Mouse (Mus musculus) midbrain, embryonic 16.5 days (tissue): Measurements from ENCODE around the gene Tbx4. TPM values are rescaled to one million over a fixed set of nuclear protein-coding genes. Genes with fewer than 3 reads are reported as not detected.

Experiments used
- ATAC-seq: fragments of 200-750 bp; cut with Nextera tagmentation; 2 replicates; pipeline ENCODE4 v1.8.0; 2017; ENCODE audit warnings: moderate TSS enrichment
- H3K27ac ChIP-seq: fragments of 300-500 bp; sonication (generic); 2 replicates; pipeline ENCODE4 v1.5.1; 2014; ENCODE audit warnings: mild to moderate bottlenecking, low read length, mixed read lengths
- H3K27me3 ChIP-seq: fragments of 300-500 bp; sonication (generic); 2 replicates; pipeline ENCODE4 v1.6.1; 2014; ENCODE audit warnings: low read depth, low read length, mixed read lengths; ENCODE audit not compliant: control insufficient read depth, insufficient read depth
- H3K36me3 ChIP-seq: fragments of 300-500 bp; sonication (generic); 2 replicates; pipeline ENCODE4 v1.6.1; 2014; ENCODE audit warnings: mild to moderate bottlenecking, low read length, moderate library complexity, mixed read lengths; ENCODE audit not compliant: control insufficient read depth, insufficient read depth
- H3K4me1 ChIP-seq: fragments of 300-500 bp; sonication (generic); 2 replicates; pipeline ENCODE4 v1.6.1; 2014; ENCODE audit warnings: mild to moderate bottlenecking, low read length, mixed read lengths; ENCODE audit not compliant: control insufficient read depth, insufficient read depth
- H3K4me2 ChIP-seq: fragments of 300-500 bp; sonication (generic); 2 replicates; pipeline ENCODE4 v1.6.1; 2014; ENCODE audit warnings: mild to moderate bottlenecking, low read length, mixed read lengths
- H3K4me3 ChIP-seq: fragments of 300-500 bp; sonication (generic); 2 replicates; pipeline ENCODE4 v1.5.1; 2014; ENCODE audit warnings: low read depth, mild to moderate bottlenecking, low read length, moderate library complexity, mixed read lengths
- H3K9ac ChIP-seq: fragments of 300-500 bp; sonication (generic); 2 replicates; pipeline ENCODE4 v1.6.1; 2014; ENCODE audit warnings: low read depth, low read length, mixed read lengths
- H3K9me3 ChIP-seq: fragments of 300-500 bp; sonication (generic); replicated peaks from 2 replicates; pipeline ENCODE4 v1.6.1; 2014; ENCODE audit warnings: mild to moderate bottlenecking, low read length, mixed read lengths; ENCODE audit not compliant: control insufficient read depth, poor library complexity, severe bottlenecking
- WGBS: fragments of 180-500 bp; shearing (Covaris S2); extraction: QIAGEN DNeasy Blood & Tissue Kit; methylation state at CpG from one replicate; pipeline ENCODE4 v1.1.7; 2014; 5-methylcytosine and 5-hydroxymethylcytosine counted together
- polyA plus RNA-seq: library from polyadenylated mRNA; unstranded; fragments of >200 nt; fragmentation: Nextera tagmentation; extraction: Ambion mirVana; gene quantifications from 2 replicates; pipeline ENCODE4 v1.2.1, GENCODE M21; 2015

The Tbx4 gene
- polyA plus RNA-seq, 1 experiment from 2014 or later, result 0.43 TPM

GRCm38 (mm10) chr11:85887801-85888450 is 1.7 kb downstream of the Tbx4 start:
- Histone ChIP-seq H3K9ac (no peak overlapping the region), H3K9me3 (no peaks in the 10 kb centered on the region), H3K27me3 (peaks cover 63% of the 10 kb centered on the region), H3K4me3 (no peak overlapping the region), H3K27ac (no peak overlapping the region), H3K4me2 (no peak overlapping the region), H3K4me1 (no peaks in the 10 kb centered on the region), H3K36me3 (no peaks in the 10 kb centered on the region)
- WGBS, result under 1% methylated on average over 17 of the region's 17 CpGs
- ATAC-seq, result no peak

- Histone ChIP-seq H3K9ac (no peak overlapping the region), H3K9me3 (no peaks in the 10 kb centered on the region), H3K36me3 (no peaks in the 10 kb centered on the region), H3K4me1 (no peaks in the 10 kb centered on the region), H3K4me2 (no peak overlapping the region), H3K4me3 (no peak overlapping the region), H3K27me3 (peaks cover 69% of the 10 kb centered on the region), H3K27ac (no peak overlapping the region)
- no peak for ATAC-seq
- 5% methylated on average over 26 of the region's 26 CpGs for whole genome bisulfite sequencing
These were observed 2.3 kb downstream of the Tbx4 start for GRCm38 (mm10) chr11:85888451-85888961.

- H3K9me3 ChIP-seq, result no peaks in the 10 kb centered on the region
- H3K27me3 ChIP-seq, result peaks cover 72% of the 10 kb centered on the region
- H3K4me2 ChIP-seq, result no peak overlapping the region
- H3K36me3 ChIP-seq, result no peaks in the 10 kb centered on the region
- ATAC-seq, result no peak
- 20% methylated on average over 8 of the region's 8 CpGs for WGBS
- H3K4me3 ChIP-seq, result no peak overlapping the region
- no peak overlapping the region for H3K27ac ChIP-seq
- no peaks in the 10 kb centered on the region for H3K4me1 ChIP-seq
- H3K9ac ChIP-seq, result no peak overlapping the region
These were observed 3.0 kb downstream of the Tbx4 start for GRCm38 (mm10) chr11:85889056-85889729.

- Histone ChIP-seq H3K27me3 (peaks cover 64% of the 10 kb centered on the region), H3K4me2 (no peak overlapping the region), H3K4me1 (peaks cover 3% of the 10 kb centered on the region), H3K27ac (no peak overlapping the region), H3K4me3 (no peak overlapping the region), H3K36me3 (no peaks in the 10 kb centered on the region), H3K9ac (no peak overlapping the region), H3K9me3 (no peaks in the 10 kb centered on the region)
- ATAC-seq, result no peak
- WGBS, result 1% methylated on average over 47 of the region's 47 CpGs
These were observed 3.7 kb downstream of the Tbx4 start for GRCm38 (mm10) chr11:85889730-85890562.

GRCm38 (mm10) chr11:85890563-85890845 is 4.3 kb downstream of the Tbx4 start:
- 3% methylated on average over 13 of the region's 13 CpGs for WGBS
- peaks cover 63% of the 10 kb centered on the region for H3K27me3 ChIP-seq
- no peak overlapping the region for H3K4me3 ChIP-seq
- H3K9me3 ChIP-seq, result no peaks in the 10 kb centered on the region
- H3K27ac ChIP-seq, result no peak overlapping the region
- H3K36me3 ChIP-seq, result no peaks in the 10 kb centered on the region
- no peak overlapping the region for H3K9ac ChIP-seq
- no peak overlapping the region for H3K4me2 ChIP-seq
- H3K4me1 ChIP-seq, result peaks cover 5% of the 10 kb centered on the region
- no peak for ATAC-seq

GRCm38 (mm10) chr11:85891010-85891691 is 4.9 kb downstream of the Tbx4 start:
- ATAC-seq, result no peak
- Histone ChIP-seq H3K4me2 (no peak overlapping the region), H3K9me3 (no peaks in the 10 kb centered on the region), H3K9ac (no peak overlapping the region), H3K4me1 (peaks cover 5% of the 10 kb centered on the region), H3K27ac (no peak overlapping the region), H3K36me3 (no peaks in the 10 kb centered on the region), H3K27me3 (peaks cover 63% of the 10 kb centered on the region), H3K4me3 (no peak overlapping the region)
- WGBS, result 1% methylated on average over 13 of the region's 13 CpGs

- Histone ChIP-seq H3K4me2 (no peak overlapping the region), H3K27me3 (peaks cover 64% of the 10 kb centered on the region), H3K9me3 (no peaks in the 10 kb centered on the region), H3K4me1 (peaks cover 5% of the 10 kb centered on the region), H3K27ac (no peak overlapping the region), H3K9ac (no peak overlapping the region), H3K4me3 (no peak overlapping the region), H3K36me3 (no peaks in the 10 kb centered on the region)
- no peak for ATAC-seq
- 3% methylated on average over 2 of the region's 2 CpGs for WGBS
These were observed 5.4 kb downstream of the Tbx4 start for GRCm38 (mm10) chr11:85891692-85892040.

- peaks cover 5% of the 10 kb centered on the region for H3K4me1 ChIP-seq
- no peaks in the 10 kb centered on the region for H3K9me3 ChIP-seq
- peaks cover 69% of the 10 kb centered on the region for H3K27me3 ChIP-seq
- H3K4me2 ChIP-seq, result no peak overlapping the region
- H3K27ac ChIP-seq, result no peak overlapping the region
- no peaks in the 10 kb centered on the region for H3K36me3 ChIP-seq
- no peak overlapping the region for H3K9ac ChIP-seq
- H3K4me3 ChIP-seq, result no peak overlapping the region
- no peak for ATAC-seq
- 1% methylated on average over 6 of the region's 6 CpGs for WGBS
These were observed 6.5 kb downstream of the Tbx4 start for GRCm38 (mm10) chr11:85892771-85893170.
